Mouse (Mus musculus): Measurements from ENCODE around the gene Ankrd13b. TPM values are rescaled to one million over a fixed set of nuclear protein-coding genes. Genes with fewer than 3 reads are reported as not detected.

Ankrd13b gene
- polyA plus RNA-seq, 1 experiment from 2014 or later = 13.1 TPM

- DNase-seq (ENCODE audit: low spot score) (no peak), ATAC-seq (ENCODE audit: low FRiP score) (no peak)
- Histone ChIP-seq H3K27ac (ENCODE audit: low read depth, low read length) (no peak overlapping the region), H3K36me3 (ENCODE audit: control insufficient read depth, insufficient read depth, low read length) (no peaks in the 10 kb centered on the region; the same call in 1 of the 2 replicates), H3K9ac (ENCODE audit: low read depth, low read length) (no peak overlapping the region), H3K4me2 (replicated peaks; ENCODE audit: low read depth, low read length) (no peak overlapping the region), H3K27me3 (ENCODE audit: control insufficient read depth, insufficient read depth, low read length) (peaks cover 13% of the 10 kb centered on the region), H3K4me3 (ENCODE audit: low read depth, low read length) (no peak overlapping the region), H3K4me1 (replicated peaks; ENCODE audit: control insufficient read depth, insufficient read depth, low read length) (peaks cover 21% of the 10 kb centered on the region), H3K9me3 (ENCODE audit: control insufficient read depth, low read length) (no peaks in the 10 kb centered on the region)
- WGBS = 82% methylated on average over 5 of the region's 5 CpGs
These were observed 21.9 kb upstream of the Ankrd13b start for GRCm38 (mm10) chr11:77511336-77511735.

- no peak overlapping the region for H3K27ac ChIP-seq (ENCODE audit: low read depth, low read length)
- DNase-seq (ENCODE audit: low spot score) (peak; percentile 92), ATAC-seq (ENCODE audit: low FRiP score) (peak; percentile 39; the same call in 1 of the 2 replicates)
- H3K4me3 ChIP-seq (ENCODE audit: low read depth, low read length) = peak overlapping the region; percentile 11; the same call in 1 of the 2 replicates
- H3K4me2 ChIP-seq (replicated peaks; ENCODE audit: low read depth, low read length) = peak overlapping the region; percentile 40
- H3K27me3 ChIP-seq (ENCODE audit: control insufficient read depth, insufficient read depth, low read length) = no peaks in the 10 kb centered on the region
- WGBS = 17% methylated on average over 49 of the region's 49 CpGs
- H3K4me1 ChIP-seq (replicated peaks; ENCODE audit: control insufficient read depth, insufficient read depth, low read length) = peaks cover 4% of the 10 kb centered on the region; the same call in 1 of the 2 replicates
- no peak overlapping the region for H3K9ac ChIP-seq (ENCODE audit: low read depth, low read length)
- H3K36me3 ChIP-seq (ENCODE audit: control insufficient read depth, insufficient read depth, low read length) = peaks cover 14% of the 10 kb centered on the region
- H3K9me3 ChIP-seq (ENCODE audit: control insufficient read depth, low read length) = no peaks in the 10 kb centered on the region
These were observed 18.9 kb upstream of the Ankrd13b start for GRCm38 (mm10) chr11:77508068-77509021.

- H3K4me3 ChIP-seq (ENCODE audit: low read depth, low read length) = no peak overlapping the region
- ATAC-seq (ENCODE audit: low FRiP score) = no peak
- no peak overlapping the region for H3K9ac ChIP-seq (ENCODE audit: low read depth, low read length)
- H3K27me3 ChIP-seq (ENCODE audit: control insufficient read depth, insufficient read depth, low read length) = no peaks in the 10 kb centered on the region
- peaks cover 16% of the 10 kb centered on the region for H3K36me3 ChIP-seq (ENCODE audit: control insufficient read depth, insufficient read depth, low read length)
- no peaks in the 10 kb centered on the region for H3K9me3 ChIP-seq (ENCODE audit: control insufficient read depth, low read length)
- H3K4me1 ChIP-seq (replicated peaks; ENCODE audit: control insufficient read depth, insufficient read depth, low read length) = peaks cover 3% of the 10 kb centered on the region; the same call in 1 of the 2 replicates
- WGBS = 73% methylated on average over 4 of the region's 4 CpGs
- H3K4me2 ChIP-seq (replicated peaks; ENCODE audit: low read depth, low read length) = no peak overlapping the region
- no peak overlapping the region for H3K27ac ChIP-seq (ENCODE audit: low read depth, low read length)
- no peak for DNase-seq (ENCODE audit: low spot score)
These were observed 17.9 kb upstream of the Ankrd13b start for GRCm38 (mm10) chr11:77507426-77507825.

GRCm38 (mm10) chr11:77506941-77507340, 17.5 kb upstream of the Ankrd13b start:
- Histone ChIP-seq H3K9me3 (ENCODE audit: control insufficient read depth, low read length) (no peaks in the 10 kb centered on the region), H3K4me1 (replicated peaks; ENCODE audit: control insufficient read depth, insufficient read depth, low read length) (no peaks in the 10 kb centered on the region; the same call in 1 of the 2 replicates), H3K4me3 (ENCODE audit: low read depth, low read length) (no peak overlapping the region), H3K4me2 (replicated peaks; ENCODE audit: low read depth, low read length) (no peak overlapping the region), H3K9ac (ENCODE audit: low read depth, low read length) (no peak overlapping the region), H3K27ac (ENCODE audit: low read depth, low read length) (no peak overlapping the region), H3K36me3 (ENCODE audit: control insufficient read depth, insufficient read depth, low read length) (peaks cover 16% of the 10 kb centered on the region), H3K27me3 (ENCODE audit: control insufficient read depth, insufficient read depth, low read length) (no peaks in the 10 kb centered on the region)
- DNase-seq (ENCODE audit: low spot score) = no peak
- ATAC-seq (ENCODE audit: low FRiP score) = no peak
- 88% methylated on average over 6 of the region's 6 CpGs for WGBS

GRCm38 (mm10) chr11:77506273-77506672, 16.8 kb upstream of the Ankrd13b start:
- H3K9ac ChIP-seq (ENCODE audit: low read depth, low read length) = no peak overlapping the region
- no peak overlapping the region for H3K4me3 ChIP-seq (ENCODE audit: low read depth, low read length)
- ATAC-seq (ENCODE audit: low FRiP score) (no peak), DNase-seq (ENCODE audit: low spot score) (no peak)
- H3K4me2 ChIP-seq (replicated peaks; ENCODE audit: low read depth, low read length) = no peak overlapping the region
- H3K9me3 ChIP-seq (ENCODE audit: control insufficient read depth, low read length) = no peaks in the 10 kb centered on the region
- H3K36me3 ChIP-seq (ENCODE audit: control insufficient read depth, insufficient read depth, low read length) = peaks cover 16% of the 10 kb centered on the region
- WGBS = 80% methylated on average over 14 of the region's 14 CpGs
- H3K27me3 ChIP-seq (ENCODE audit: control insufficient read depth, insufficient read depth, low read length) = no peaks in the 10 kb centered on the region
- no peaks in the 10 kb centered on the region; the same call in 1 of the 2 replicates for H3K4me1 ChIP-seq (replicated peaks; ENCODE audit: control insufficient read depth, insufficient read depth, low read length)
- H3K27ac ChIP-seq (ENCODE audit: low read depth, low read length) = no peak overlapping the region

GRCm38 (mm10) chr11:77505291-77505980, 16.0 kb upstream of the Ankrd13b start:
- H3K27me3 ChIP-seq (ENCODE audit: control insufficient read depth, insufficient read depth, low read length) = no peaks in the 10 kb centered on the region
- ATAC-seq (ENCODE audit: low FRiP score) = no peak
- H3K9me3 ChIP-seq (ENCODE audit: control insufficient read depth, low read length) = no peaks in the 10 kb centered on the region
- H3K4me3 ChIP-seq (ENCODE audit: low read depth, low read length) = no peak overlapping the region
- no peak overlapping the region for H3K4me2 ChIP-seq (replicated peaks; ENCODE audit: low read depth, low read length)
- H3K9ac ChIP-seq (ENCODE audit: low read depth, low read length) = no peak overlapping the region
- H3K36me3 ChIP-seq (ENCODE audit: control insufficient read depth, insufficient read depth, low read length) = peaks cover 16% of the 10 kb centered on the region
- H3K27ac ChIP-seq (ENCODE audit: low read depth, low read length) = no peak overlapping the region
- H3K4me1 ChIP-seq (replicated peaks; ENCODE audit: control insufficient read depth, insufficient read depth, low read length) = no peaks in the 10 kb centered on the region; the same call in 1 of the 2 replicates
- WGBS = 94% methylated on average over 22 of the region's 22 CpGs
- no peak for DNase-seq (ENCODE audit: low spot score)

GRCm38 (mm10) chr11:77504377-77504776, 14.9 kb upstream of the Ankrd13b start:
- no peaks in the 10 kb centered on the region; the same call in 1 of the 2 replicates for H3K4me1 ChIP-seq (replicated peaks; ENCODE audit: control insufficient read depth, insufficient read depth, low read length)
- no peak for ATAC-seq (ENCODE audit: low FRiP score)
- peaks cover 16% of the 10 kb centered on the region for H3K36me3 ChIP-seq (ENCODE audit: control insufficient read depth, insufficient read depth, low read length)
- no peak overlapping the region for H3K27ac ChIP-seq (ENCODE audit: low read depth, low read length)
- H3K4me3 ChIP-seq (ENCODE audit: low read depth, low read length) = no peak overlapping the region
- 97% methylated on average over 19 of the region's 19 CpGs for WGBS
- H3K9me3 ChIP-seq (ENCODE audit: control insufficient read depth, low read length) = no peaks in the 10 kb centered on the region
- H3K4me2 ChIP-seq (replicated peaks; ENCODE audit: low read depth, low read length) = no peak overlapping the region
- H3K9ac ChIP-seq (ENCODE audit: low read depth, low read length) = no peak overlapping the region
- no peaks in the 10 kb centered on the region for H3K27me3 ChIP-seq (ENCODE audit: control insufficient read depth, insufficient read depth, low read length)
- DNase-seq (ENCODE audit: low spot score) = no peak

- ATAC-seq (ENCODE audit: low FRiP score) = no peak
- no peak overlapping the region for H3K4me3 ChIP-seq (ENCODE audit: low read depth, low read length)
- no peaks in the 10 kb centered on the region; the same call in 1 of the 2 replicates for H3K4me1 ChIP-seq (replicated peaks; ENCODE audit: control insufficient read depth, insufficient read depth, low read length)
- peaks cover 16% of the 10 kb centered on the region for H3K36me3 ChIP-seq (ENCODE audit: control insufficient read depth, insufficient read depth, low read length)
- H3K9me3 ChIP-seq (ENCODE audit: control insufficient read depth, low read length) = no peaks in the 10 kb centered on the region
- H3K4me2 ChIP-seq (replicated peaks; ENCODE audit: low read depth, low read length) = no peak overlapping the region
- WGBS = 81% methylated on average over 3 of the region's 3 CpGs
- no peaks in the 10 kb centered on the region for H3K27me3 ChIP-seq (ENCODE audit: control insufficient read depth, insufficient read depth, low read length)
- H3K27ac ChIP-seq (ENCODE audit: low read depth, low read length) = no peak overlapping the region
- H3K9ac ChIP-seq (ENCODE audit: low read depth, low read length) = no peak overlapping the region
- no peak for DNase-seq (ENCODE audit: low spot score)
These were observed 14.0 kb upstream of the Ankrd13b start for GRCm38 (mm10) chr11:77503511-77503910.
